Mouse (Mus musculus) right cerebral cortex, postnatal 14 days (tissue): ENCODE measurements around the gene Map3k20.

Experiments
- DNase-seq: peaks from one replicate; pipeline ENCODE4 v3.0.0; 2022

Map3k20 gene

DNA sequence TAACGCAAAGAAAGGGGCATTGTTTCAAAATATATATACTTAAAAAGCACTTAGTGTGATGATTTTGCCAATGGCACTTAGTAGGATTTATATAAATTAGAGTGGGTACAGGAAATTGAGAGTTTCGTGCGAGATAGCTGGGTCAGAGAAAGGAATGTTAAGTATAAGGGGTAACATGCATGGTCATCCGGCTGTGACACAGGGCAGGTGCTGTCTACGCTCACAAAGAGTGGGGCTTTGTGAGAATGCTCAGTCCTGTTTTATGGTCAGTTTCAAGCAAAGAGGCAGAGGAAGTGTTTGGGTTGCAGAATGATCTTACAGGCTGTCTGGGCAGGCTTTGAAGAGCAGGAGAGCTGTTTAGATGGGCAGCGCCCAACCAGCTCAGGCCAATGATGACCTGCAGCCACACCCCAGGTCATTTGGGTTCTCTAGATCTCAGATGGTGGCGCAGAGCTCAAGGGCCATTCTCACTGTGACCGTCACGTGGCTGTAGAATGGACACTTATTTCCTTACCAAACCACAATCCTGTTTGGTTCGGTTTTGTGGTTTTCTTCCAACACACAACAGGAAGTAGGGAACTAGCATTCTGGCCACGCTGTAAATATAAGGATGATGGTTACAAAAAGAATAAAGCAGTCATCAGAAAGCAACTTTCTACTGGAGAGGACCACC lies 37.4 kb downstream of the Map3k20 start:
- no peak for DNase-seq

- no peak for DNase-seq
These were observed 39.0 kb downstream of the Map3k20 start for GRCm38 (mm10) chr2:72324436-72324835.

GRCm38 (mm10) chr2:72326491-72326890 lies 41.1 kb downstream of the Map3k20 start:
- DNase-seq, result no peak

DNA sequence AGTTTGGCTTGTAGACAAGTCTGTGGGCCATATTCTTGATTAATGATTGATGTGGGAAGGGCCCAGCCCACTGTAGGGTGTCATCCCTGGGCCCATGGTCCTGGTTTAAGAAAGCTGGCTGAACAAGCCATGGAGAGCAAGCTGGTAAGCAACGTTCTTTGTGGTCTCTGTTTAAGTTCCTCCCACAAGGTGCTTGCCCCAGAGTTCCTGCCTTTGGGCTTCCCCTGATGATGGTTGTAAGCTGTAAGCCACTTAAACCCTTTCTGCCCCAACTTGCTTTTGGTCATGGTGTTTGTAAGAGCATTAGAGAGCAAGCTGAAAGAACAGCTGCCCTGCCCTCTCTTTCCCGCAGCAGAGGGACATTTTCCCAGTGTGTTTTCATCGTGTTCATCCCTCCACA lies 43.0 kb downstream of the Map3k20 start:
- DNase-seq, result no peak

GRCm38 (mm10) chr2:72330955-72331481 lies 45.6 kb downstream of the Map3k20 start:
- no peak for DNase-seq

GRCm38 (mm10) chr2:72332067-72332466 lies 46.6 kb downstream of the Map3k20 start:
- no peak for DNase-seq

DNA sequence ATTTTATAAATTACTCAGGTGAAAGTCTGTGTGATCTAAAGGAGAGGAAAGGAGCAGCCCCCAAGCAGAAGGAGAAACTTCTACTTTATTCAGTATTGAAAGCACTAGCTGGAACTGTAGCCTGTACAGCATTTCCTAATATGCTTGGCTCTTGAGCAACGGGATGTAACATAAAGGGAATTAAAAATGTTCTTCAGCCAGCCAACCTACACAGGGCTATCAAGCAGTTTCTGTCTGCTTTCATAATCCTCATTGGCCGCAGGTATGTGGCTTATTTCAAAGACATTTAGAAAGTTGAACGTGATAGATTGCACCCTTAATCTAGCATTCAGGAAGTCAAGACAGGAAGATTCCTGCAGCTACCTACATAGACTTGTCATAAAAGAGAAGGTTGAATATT lies 47.8 kb downstream of the Map3k20 start:
- no peak for DNase-seq

DNA sequence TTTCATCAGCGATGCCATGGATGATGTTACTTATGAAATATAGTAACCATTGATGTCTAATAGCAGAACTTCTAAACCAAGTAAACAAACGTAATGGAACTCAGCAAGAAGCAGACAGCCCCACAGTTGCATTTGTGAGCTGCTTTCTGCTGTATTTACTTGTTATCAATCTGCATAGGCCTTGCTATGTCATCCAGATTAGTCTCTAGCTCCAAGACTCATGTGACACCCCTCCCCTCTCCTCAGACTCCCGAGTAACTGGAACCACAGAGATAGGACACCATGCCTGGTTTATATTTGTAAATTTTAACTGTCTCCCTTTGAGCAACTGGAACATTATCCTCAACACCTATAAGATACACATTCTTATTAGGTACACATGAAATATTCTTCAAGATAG lies 51.4 kb downstream of the Map3k20 start:
- DNase-seq, result no peak

DNA sequence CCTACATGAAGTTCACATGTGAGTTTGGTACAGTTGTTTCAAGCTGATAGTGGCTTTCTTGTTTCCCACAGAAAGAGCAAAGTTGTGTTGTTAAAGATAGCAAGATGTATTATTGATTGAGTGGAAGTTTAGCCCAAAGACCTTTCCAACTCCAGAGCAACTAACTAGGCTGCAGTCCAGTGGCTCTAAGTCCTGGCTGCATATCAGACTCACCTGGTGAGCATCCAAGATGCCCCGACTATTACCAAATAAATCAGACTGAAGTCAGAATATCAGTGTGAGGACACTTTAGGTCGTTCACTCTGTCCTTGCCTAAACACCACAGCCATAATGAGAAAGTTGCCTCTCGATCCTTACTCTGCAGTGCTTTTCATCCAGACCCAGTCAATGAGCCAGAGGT lies 59.8 kb downstream of the Map3k20 start:
- no peak for DNase-seq

GRCm38 (mm10) chr2:72351329-72351728 lies 65.9 kb downstream of the Map3k20 start:
- DNase-seq, result no peak

DNA sequence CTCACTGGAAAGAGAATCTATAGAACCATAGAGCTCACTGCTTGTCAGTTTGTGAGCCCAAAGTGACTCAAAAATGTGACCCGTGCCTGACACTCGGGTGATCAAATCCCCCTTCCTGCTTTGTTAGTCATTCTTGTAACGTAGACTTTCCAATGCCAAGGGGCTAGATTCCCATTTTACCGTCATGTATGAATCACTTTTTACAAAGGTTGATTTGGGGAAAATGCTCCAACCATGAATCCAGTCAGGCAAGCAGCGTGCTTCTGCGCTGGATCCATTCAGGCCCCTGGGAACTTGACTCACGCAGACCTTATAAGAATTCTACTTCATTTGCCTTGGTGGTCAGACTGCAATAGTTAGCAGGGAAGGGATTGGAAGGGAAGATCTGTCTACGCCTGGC lies 66.3 kb downstream of the Map3k20 start:
- DNase-seq, result no peak

DNA sequence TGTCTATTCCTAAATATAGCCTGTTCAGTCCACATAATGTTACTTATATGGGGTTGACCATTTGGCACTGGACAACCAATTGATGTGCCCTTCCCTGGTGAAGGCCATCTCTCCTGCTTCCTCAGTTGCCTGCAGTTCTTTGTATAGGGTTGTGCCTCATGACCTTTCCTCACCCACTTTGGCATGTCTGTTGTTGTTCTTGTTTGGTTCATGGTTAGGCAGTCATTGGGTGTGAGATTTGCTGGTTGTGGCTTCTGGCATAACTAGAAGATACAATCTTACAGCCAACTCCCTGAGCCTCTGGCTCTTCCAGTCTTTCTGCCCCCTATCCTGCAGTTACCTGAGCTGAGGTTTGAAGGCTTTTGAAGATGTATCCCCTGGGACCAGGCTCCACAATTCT lies 67.3 kb downstream of the Map3k20 start:
- DNase-seq, result no peak

GRCm38 (mm10) chr2:72356471-72356870 lies 71.0 kb downstream of the Map3k20 start:
- DNase-seq, result no peak

GRCm38 (mm10) chr2:72361572-72361971 lies 76.1 kb downstream of the Map3k20 start:
- no peak for DNase-seq

DNA sequence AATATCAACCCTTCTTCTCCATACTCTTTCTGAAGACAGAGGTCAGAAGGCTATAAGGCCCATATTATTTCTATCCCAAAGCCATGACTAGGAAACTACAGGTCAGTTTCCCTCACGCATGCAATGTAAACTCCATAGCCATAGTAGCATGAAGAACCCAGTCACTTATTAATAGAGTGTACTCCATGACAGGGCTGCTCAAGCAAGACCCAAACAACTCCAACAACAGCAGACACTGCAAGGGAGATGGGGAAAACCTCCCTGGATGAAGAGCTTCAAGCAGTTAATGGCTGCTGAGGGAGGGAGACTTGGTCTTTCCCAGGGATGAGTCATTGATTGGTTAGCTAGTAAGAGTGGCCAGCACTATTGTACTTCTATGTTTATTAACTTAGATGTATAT lies 78.0 kb downstream of the Map3k20 start:
- no peak for DNase-seq

GRCm38 (mm10) chr2:72365930-72366329 lies 80.5 kb downstream of the Map3k20 start:
- no peak for DNase-seq

DNA sequence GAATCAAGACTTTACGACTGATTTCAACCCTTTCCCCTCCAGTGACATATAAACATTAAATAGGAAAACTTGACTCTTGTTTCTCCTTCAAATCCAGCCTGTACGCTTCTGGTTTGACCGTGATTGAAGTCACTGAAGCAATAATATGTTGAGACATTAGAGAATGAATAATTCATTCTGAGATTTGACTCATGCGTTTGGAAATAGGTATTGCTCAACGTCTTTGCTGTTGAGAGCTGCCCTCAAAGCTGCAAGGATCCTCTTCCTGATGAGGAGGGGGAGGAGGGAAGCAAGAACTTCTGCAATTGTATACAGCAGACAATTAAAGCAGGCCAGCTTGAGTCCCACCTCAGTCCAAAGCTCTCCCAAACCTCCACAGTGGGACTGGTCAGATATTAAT lies 81.1 kb downstream of the Map3k20 start:
- no peak for DNase-seq

GRCm38 (mm10) chr2:72367850-72368249 lies 82.4 kb downstream of the Map3k20 start:
- DNase-seq, result no peak

DNA sequence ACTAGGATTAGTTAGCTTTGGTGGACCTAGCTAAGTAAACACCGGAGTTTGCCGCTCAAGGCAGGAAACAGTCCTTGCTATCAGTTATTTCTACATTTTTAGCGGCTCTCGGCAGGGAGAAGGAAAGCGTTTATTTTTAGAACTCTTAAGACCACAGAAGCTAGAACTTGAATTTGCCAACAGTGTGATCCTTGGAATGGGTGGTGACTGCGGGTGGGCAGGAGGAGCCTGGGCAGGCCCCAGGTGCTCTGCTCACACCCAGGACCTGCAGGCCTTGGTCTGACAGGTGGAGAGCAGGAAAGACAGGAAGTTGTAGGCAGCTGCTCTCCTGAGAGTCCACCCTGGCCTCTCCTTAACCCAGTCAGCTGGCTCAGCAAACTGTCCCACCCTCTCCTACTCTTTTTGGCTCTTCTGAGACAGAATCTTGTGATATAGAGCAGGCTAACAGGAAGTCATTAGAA lies 83.7 kb downstream of the Map3k20 start:
- no peak for DNase-seq

DNA sequence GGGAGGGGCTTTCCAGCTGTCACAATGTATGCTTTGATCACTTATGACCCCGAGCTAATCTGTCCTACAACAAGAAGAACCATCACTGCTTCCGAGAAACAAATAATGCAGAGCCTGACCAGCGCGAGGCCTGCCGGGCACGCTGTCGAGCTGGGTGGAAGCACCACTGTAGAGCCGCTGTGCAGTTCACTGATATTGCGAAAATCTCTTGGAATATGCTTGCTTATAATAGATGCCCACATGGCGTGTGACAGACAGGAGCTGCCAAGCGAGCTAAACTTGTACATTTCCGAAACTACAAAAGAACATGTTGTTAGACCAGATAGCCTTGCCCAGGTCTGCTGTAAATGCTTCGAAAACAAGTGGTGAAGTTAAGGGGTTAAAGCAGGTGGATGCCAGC lies 86.7 kb downstream of the Map3k20 start:
- no peak for DNase-seq

GRCm38 (mm10) chr2:72374076-72374475 lies 88.6 kb downstream of the Map3k20 start:
- DNase-seq, result no peak

DNA sequence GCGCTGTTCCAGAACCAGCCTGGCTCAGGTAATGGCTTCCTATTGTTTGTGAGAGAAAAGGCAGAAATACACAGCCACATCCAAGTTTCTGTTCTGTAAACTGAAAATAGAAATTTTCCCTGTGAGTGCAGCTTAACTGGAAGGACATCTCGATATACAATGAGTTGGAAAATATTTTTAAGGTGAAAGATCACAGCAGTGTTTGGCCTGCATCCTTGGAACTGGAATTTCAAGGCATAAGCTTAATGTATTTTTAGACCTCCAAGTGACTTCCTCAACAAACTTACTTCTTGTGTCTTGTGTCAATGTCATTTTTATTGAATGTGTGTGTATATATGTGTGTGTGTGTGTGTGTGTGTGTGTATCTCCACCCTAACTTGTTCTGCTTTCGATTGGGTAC lies 90.4 kb downstream of the Map3k20 start:
- no peak for DNase-seq

- DNase-seq, result no peak
These were observed 91.5 kb downstream of the Map3k20 start for GRCm38 (mm10) chr2:72376946-72377345.

DNA sequence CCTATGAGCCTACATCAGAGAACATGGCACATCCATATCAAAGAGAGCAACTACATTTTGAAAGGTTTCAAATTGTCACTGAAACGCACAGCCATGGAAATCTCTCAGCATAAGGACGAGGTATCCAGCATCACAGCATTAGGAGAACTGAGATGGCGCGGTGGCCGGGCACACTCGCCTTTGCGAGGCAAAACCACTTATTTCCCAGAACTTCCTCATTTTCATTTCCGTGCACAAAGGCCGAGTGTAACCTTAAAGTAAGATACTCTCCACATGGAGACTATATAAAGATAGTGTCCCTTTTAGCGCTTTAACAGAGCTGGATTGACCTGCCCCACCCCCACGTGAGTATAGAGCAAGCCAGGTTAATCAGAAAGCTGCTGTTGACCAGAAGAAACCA lies 94.0 kb downstream of the Map3k20 start:
- DNase-seq, result no peak

- no peak for DNase-seq
These were observed 97.2 kb downstream of the Map3k20 start for GRCm38 (mm10) chr2:72382662-72383061.
